Mouse (Mus musculus): ENCODE results near the gene Foxo6.

Foxo6 gene

DNA sequence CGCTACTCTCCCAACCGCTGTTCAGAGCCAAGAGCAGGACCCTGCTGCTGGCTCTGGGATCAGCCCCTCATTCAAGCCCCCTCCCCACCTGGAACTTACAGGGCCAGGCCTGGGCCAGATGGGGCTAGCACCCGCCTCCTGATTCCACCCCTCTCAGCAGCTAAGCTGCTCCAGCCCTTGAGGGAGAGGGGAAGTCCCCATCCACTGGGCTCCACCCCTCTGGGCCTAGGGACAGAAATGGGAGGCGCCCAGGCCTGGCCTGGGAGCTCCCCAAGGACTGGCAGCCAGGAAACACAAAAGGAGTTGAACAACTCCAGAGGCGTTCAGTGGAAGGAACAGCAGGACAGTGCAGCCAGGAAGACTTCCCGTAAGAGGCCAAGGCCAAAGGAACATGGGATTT, 4.0 kb downstream of the Foxo6 start:
- DNase-seq: peak; percentile 55

DNA sequence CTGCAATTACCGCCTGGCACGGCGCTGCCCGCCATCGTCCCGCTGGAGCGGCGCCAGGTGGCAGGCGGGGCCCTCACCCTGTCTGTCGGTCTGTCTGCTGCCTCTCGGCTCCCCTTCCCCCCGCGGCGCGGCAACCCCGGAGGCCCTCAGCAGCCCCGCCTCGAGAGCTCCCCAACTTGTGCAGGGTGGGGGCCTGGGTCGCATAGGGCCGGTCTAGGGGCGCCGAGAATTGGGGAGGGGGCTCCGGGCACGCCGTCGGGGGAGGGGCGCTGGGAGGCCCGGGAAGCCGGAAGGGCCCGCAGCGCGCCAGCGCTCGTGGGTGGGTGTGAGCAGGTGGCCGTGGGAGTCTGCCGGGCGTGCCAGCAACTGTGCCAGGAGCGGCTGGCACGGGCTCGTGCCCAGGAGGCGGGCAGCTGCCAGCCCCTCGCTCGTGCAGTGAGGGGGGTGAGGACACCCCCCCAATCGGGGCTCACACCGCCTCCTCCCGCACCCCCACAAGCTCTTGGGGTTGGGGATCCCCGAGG, 4.5 kb downstream of the Foxo6 start:
- DNase-seq: peak; percentile 63

DNA sequence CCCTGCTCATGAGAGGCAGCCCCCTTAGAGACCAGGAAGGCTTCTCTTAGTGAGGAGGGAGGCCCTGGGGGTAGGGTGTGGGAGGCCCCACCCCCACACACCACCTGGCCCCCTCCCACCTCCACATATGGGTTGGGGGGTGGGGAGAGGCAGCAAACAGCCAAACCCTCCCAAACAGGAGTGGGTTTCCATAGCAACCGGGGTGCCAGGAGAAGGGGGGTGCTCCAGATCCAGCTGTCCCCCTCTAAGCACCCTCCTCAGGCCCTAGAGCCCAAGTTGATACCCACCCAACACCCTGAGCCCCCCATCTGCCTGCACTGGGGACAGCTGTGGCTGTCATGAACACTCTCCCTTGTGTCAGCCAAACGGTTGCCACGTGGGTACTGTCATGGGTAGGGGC, 6.1 kb downstream of the Foxo6 start:
- DNase-seq: no peak

DNA sequence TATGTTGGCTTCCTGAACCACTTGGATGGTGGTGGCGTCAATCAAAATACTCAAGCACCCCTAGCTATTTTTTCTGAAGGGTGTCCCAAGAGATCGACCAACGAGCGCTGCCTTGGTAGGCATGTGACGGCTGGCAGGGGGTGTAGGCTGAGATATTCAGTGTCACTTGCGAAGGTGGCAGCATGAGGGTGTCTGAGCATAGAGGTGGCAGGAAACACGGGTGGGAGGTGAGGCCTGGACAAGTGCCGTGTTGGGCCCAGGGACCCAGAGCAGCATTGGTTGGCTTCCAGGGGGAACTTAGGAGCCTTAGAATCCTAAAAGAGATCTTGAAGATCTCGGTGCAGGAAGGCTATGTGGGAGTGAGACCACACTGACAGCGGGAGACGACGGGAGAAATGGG, 6.7 kb downstream of the Foxo6 start:
- DNase-seq: no peak

DNA sequence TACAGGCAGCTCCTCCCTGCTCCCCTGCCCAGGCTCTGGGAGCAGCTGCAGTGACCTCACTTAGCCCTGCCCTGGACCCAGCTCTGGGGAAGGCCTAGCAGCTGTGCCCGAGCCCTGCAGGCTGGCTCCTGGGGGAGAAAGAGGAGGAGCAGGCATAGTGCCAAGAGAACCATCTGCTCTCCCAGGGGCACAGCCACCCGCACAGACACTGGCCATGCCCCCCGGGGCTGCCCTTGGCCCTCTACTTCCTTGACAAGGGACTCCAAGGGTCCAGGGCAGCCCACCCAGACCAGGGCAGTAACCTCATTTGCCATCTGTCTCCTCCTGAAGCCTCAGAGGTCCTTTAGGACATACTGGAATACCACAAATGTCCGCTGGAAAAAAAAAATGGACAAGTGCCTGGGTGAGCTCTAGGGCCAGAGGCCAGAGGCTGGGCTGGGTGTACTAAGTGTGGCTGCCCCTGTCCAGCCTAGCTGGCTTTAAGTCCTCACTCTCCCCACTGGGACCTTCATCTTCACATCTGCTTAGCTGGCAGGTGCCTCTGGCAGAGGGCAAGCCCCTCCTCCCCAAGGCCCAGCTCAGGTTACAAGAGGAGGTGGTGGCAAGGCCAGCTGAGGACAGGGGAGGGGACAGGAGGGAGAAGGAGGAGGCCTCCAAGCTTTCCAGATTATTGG, 9.8 kb downstream of the Foxo6 start:
- no peak for DNase-seq

DNA sequence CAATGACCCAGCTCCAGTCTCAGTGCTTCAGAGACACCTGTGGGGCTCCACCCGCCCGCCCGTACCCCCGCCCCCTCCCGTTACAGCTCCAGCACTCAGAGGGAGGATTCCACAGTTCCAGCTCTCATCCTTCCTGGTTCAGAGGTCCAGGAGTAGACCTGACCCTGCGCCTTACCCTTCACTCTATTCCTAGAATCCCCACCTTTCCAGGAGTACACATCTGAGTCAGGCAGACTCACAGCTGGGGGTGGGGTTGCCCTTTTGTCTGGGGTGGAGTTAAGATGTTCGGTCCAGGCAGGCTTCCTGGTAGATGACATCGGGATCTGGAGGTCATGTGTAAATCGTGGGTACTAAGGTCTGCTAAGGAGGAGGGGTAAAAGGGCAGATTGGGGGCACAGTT, 11.7 kb downstream of the Foxo6 start:
- no peak for DNase-seq

DNA sequence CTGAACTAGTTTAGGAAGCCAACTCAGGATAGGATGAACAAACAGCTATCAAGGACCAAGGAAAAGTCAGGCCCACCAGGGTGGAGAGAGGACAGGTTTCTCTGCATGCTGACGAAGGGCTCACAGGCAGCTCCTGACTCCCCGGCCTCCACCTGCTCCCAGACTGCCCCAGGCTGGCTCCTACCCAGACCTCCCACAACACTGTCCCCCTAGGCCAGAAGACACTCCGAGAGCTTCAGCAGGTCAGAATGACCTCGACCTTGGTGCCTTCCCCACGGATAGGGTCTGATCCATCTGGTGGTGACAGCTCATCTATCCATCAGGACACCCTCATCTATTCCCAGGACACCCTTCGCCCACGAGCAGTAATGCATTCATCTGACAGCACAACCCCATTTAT, 13.6 kb downstream of the Foxo6 start:
- no peak for DNase-seq

DNA sequence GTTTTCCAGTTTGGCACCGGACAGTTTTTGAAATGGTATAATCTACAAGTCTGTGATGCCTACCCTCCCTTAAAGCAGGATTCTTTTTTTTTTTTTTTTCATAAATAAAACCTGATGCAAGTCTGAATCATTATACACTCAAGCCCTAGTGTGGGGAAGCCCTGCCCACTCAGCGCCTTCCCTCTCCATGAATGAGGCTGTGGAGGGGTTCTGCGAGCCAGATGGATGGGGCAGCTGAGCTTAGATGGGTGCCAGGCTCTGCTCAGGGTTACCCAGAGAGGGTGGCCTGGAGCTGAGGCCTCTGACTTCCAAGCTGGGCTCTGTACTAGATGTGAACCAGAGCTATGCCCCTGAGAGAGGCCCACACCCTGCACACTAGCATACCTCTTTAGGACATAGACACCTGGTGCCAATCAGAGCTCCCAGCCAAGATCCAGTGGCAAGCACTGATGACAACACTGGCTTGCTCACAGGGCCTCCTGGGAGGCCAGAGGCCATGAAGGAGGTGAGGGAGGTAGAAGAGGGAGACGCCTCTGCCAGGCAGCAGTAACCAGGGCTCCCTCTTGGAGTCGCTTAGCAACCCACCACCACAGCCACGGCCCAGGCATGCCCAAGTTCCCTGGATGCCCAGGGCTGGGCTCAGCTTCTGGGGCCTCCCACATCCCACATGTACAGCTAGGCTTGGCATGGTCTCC, 15.1 kb downstream of the Foxo6 start:
- no peak for DNase-seq

DNA sequence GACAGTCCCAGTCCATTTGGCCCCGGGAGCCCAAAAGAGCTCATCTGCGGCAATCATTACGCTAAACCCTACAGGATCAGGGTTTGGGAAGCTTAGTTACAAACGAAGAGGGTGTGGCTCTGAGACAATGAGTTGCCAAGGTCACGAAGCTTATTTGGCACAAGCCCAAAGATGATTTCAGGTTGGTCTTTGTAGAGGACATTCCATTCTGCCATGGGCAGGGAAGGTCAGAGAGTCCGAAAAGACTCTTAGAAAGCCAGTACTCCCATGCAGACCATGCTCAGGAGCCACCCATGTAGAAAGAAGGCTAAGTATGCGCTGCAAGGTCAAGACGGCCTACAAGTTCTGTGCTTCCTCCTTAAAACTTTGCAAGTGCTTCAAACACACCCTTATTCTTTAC, 15.9 kb downstream of the Foxo6 start:
- no peak for DNase-seq

DNA sequence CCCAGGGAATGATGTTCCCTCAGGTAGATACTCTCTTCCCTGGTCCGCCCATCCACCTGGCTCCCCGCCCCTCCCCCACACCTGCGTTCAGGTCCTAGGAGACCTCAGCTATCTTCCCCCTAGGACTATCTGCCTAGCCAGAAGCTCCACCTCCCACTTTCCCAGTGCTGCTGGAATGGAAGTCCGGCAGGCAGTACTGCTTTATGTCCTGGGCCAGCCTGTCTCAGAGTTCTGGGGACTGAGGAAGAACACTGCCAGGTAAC, 16.3 kb downstream of the Foxo6 start:
- DNase-seq: no peak

DNA sequence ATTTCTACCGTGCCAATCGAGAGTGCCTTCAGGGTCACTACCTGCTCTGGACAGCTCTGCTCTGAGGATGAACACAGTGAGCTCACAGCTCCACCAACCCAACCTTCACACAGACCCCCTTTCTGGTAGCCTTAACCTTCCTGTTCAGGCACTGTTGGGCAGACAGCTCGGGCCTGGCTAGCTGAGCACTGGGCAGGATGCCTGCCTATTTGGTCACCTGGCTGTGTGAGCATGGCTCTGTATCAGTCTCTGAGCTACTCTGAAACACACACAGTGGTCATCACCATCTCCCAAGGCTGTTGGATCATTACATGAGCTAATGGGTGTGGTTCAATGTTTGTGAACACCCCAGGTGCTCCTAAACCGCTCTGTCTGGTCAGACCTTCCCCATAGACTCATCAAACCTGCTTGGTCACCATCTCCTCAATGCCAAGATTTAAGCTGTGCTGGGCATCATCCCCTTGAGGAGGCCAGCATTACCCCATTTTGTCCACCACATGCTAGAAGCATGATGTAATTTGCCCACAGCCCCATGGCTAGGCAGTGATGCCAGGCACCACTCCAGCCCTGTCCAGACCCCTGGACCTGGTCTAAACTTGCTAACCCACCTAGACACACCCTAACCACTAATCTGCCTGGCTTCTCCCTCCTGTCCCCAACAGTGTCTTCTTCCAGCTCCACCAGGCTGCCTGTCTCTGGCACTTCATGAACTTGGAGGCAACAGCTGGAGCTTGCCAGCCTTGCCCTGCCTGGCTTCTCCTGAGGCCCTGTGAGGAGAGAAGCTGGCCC, 16.8 kb downstream of the Foxo6 start:
- DNase-seq: no peak

DNA sequence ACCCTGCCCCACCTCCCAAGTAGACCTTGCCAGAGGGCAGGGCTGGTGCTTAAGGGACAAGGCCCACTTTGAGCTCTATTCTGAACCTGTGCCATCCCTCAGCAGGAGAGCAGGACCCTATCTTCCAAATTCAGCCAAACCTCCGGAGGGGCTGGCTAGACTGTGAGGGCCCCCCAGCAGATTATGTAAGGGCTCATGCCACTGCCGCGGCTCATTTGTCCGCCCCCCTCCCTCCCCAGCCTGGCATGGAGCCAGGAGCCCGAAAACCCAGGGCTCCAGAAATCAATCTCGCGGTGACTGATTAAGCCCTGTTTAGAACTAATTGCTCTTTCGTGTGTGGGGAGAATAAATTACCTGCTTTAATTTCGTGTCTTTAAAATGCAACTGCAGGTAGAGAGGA, 17.7 kb downstream of the Foxo6 start:
- no peak for DNase-seq

DNA sequence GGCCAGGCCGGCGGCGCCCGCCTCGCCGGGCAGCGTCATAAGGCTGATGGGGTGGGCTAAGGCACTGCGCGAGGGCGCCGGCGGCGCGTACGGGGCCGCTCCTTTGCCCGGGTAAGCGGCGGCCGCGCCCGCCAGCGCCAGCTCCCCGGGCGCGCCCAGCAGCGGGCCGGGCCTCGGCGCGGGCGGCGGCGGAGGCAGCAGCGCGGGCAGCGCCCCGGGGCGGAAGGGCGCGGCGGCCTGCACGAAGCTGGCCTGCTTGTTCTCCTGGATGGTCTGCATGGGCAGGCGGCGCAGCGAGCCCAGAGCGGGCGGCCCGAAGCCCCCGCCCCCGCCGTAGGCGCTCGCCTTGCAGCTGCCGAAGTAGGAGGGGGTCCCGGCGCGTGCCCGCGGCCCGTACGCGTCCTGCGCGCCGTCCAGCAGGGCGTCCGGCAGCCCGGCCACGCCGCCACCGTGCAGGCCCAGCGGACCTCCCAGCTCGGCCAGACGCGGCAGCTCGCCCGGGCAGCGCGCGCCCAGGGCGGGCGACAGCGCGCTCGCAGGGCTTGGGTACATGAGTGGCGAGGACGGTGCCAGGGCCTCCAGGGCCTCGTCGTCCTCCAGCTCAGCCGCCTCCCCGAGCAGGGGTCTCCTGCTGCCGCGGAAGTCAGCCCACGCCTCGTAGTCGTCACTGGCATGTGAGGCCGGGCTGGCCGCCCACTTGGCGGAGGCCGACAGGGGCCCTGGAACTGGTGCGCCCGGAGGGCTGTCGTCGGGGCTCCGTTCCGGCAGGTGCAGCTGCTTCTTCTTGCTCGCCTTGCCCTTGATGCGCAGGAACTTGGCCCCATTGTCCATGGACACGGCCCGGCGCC, 18.7 kb downstream of the Foxo6 start:
- no peak for DNase-seq

DNA sequence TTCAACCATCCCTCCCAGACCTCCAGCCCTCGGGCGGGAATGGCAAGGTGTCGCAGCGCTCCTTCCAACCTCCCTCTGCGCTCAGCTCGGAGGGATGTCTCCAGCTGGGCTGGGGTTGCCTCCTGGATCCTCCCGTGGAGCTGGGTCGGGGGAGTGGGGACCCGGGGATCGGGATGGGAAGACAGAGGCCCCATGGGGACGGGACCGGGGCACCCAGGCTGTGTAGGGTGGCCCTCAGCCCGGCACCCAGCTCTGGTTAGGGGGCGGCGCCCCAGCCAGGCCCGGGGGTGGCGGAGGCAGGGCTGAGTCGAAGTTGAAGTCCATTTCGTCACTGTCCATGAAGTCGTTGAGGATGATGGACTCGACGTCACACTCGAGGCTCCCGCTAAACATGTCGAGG, 19.5 kb downstream of the Foxo6 start:
- no peak for DNase-seq

DNA sequence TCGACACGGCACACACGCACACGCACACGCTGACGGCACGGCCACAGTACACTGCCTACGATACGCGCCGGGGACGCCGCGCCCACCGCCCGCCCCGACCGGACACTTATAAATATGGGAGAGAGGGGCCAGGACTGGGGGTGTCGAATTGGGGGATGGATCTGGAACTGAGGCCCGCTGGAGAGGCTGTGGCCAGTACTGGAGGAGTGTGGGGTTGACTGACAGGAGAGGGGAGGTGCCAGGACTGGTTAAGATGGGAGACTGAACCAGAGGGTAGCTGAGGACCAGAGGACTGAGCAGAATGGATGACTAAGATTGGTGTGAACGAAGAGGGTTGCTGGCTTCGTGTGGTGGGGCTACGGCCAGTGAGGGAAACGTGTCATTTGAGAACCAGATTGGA, 20.0 kb downstream of the Foxo6 start:
- DNase-seq: no peak

DNA sequence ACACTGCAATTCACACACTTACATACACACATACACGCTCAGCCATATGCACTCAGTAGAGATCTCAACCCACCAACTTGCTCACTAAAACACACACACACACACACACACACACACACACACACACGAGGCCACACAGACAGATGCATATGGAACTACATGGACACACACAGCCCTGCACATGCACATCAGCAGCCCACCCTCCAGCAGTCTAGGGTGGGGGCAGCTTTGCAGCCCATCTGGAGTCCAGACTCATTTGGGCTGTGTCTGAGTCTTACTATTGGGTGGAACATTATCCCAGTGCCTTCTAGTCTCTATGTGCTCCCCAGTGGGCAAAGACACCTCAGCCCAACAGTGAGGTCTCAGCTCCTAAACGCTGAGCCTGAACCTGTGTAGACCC, 23.0 kb downstream of the Foxo6 start:
- no peak for DNase-seq

DNA sequence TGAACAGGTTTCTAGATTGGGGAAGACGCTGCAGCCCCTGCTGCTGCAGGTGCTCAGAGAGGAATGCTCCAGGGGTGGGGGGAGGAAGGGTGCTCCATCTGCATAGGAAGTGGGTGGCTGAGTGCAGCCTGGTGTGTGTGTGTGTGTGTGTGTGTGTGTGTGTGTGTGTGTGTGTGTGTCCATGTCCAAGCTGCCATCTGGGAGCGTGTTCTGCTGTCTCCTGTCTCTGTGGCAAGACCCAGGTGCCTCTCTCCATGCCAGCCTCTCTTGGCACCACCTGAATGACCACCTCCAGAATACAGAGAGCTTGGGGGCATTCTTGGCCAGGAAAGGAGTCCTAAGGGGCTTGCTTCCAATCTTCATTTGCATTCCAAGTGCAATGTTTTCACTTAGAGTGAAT, 24.4 kb downstream of the Foxo6 start:
- no peak for DNase-seq

DNA sequence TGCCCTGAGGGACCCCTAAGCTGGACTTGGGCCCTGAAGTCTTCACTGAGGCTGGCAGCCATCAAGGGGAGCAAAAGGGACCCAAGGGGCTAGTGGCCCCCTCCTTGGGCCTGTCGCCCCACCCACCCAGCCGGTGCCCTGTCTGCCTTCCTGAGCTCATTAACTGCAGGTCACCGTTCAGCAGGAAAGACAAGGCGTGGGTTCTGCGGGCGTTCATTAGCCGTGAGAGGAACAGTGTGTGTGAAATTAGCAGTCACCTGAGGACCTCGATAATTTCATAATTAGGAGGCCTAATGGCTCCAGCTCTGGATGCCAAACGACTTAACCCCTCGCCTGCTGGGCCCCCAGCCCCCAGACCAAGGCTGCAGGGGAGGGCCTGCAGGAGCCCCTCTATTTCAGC, 24.9 kb downstream of the Foxo6 start:
- no peak for DNase-seq

DNA sequence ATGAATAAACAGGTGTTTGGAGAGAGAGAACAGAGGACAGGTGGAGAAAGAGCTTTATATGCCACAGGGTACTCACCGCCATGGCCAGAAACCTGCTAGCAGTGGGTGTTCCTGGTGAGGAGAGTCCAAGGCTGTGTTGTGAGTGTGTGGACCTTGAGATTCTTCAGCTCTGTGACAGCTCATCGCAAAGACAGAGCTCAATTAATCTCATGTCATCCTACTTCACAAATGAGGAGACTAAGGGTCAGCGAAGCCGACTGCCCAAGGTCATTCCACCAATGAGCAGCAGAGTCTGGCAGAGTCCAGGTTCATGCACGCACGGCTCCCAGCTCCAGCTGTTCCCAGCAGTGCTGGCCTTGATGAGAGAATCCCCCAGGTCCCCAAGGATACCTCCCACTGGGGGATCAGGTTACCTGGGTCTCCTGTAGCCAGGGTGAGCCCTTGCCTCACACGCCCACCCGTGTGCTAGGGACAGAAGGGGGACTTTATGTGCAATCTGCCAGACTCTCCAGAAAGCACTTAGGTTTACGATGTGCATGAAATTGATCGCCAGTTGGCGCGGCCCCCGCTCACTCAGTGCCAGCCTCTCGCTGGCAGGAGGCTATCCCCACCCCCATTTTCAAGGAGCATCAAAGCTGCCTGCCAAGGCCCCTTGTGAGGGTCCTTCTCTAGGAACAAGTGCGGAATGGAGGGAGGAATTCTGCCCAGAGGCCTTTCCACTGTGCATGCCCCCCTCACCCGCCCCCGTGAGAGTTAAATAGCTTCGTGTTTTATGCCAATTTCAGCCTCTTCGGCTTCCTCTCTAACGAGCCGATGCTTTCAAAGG, 27.6 kb downstream of the Foxo6 start:
- no peak for DNase-seq

DNA sequence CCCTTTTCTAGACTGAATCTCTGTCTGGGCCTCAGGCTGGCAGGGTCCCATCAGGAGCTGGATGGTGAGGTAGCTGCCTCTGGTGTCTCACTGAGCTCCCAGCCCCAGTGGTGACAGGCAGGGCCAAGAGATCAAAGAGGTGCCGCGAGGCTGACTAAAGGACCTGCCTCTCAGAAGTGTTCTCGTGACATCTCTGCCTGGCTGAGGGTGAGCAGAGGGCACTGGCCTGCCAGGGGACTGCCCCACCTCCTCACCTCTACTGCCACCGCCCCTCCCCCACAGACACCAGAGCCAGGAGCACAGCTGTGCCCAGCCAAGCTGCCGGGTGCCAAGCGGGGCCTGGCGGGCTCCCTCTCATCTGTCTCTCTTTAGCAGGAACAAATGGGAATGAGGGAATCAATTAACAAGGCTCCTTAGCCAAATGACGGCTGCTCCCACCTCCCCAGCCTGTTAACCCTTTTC, 38.3 kb downstream of the Foxo6 start:
- DNase-seq: peak; percentile 48

DNA sequence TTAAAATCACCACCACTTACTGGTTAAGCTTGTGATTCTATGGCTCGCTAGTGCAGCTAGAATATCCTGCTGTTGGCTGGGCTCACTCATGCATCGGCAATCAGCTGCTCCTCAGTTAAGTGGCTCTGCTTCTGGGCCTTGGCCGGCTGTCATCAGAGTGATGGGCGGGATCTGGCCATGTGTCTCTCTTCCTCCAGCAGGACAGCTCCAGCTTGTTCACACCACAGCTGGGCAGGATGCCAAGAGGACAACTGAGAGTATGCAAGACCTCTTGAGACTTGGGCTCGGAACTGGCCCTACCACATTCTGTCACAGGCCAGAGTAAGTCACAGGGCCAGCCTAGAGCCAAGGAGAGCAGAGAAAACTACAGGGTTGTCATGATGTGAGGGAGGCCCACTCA, 39.7 kb downstream of the Foxo6 start:
- DNase-seq: no peak

DNA sequence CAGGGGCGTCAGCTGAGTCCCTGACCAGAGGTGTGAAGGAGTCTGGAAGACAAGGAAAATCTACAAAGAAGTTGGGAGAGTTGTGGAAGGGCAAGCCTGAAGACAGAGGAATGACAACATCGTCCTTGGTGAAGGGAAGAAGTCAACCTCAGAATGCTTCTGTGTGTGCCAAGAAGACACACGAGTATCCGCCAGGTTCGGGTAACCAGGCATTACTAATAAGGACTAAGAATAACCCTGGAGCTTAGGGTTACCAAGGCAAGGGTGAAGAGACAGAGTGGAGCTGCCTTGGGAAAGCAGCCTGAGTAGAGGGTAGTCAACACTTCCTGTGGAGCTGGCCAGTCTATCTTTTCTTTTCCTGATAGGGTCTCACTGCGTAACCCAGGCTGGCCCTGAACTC, 41.1 kb downstream of the Foxo6 start:
- no peak for DNase-seq

All from cerebellum, adult 9-11 months (tissue).